Mouse (Mus musculus): ENCODE measurements around the gene Adamts15.

Gene Adamts15

GRCm38 (mm10) chr9:30921261-30922103, 770 bp downstream of the Adamts15 start:
- DNase-seq = no peak

GRCm38 (mm10) chr9:30920736-30921135, 1.5 kb downstream of the Adamts15 start:
- no peak for DNase-seq

GRCm38 (mm10) chr9:30919686-30920085, 2.6 kb downstream of the Adamts15 start:
- no peak for DNase-seq

- no peak for DNase-seq
These were observed 3.5 kb downstream of the Adamts15 start for GRCm38 (mm10) chr9:30918466-30919356.

GRCm38 (mm10) chr9:30916266-30916968, 5.8 kb downstream of the Adamts15 start:
- DNase-seq = no peak

GRCm38 (mm10) chr9:30914241-30914640, 8.0 kb downstream of the Adamts15 start:
- DNase-seq = no peak

GRCm38 (mm10) chr9:30913429-30913828, 8.8 kb downstream of the Adamts15 start:
- no peak for DNase-seq

- DNase-seq = no peak
These were observed 10.1 kb downstream of the Adamts15 start for GRCm38 (mm10) chr9:30912161-30912560.

GRCm38 (mm10) chr9:30910491-30910890, 11.8 kb downstream of the Adamts15 start:
- no peak for DNase-seq

GRCm38 (mm10) chr9:30908973-30909372, 13.3 kb downstream of the Adamts15 start:
- no peak for DNase-seq

GRCm38 (mm10) chr9:30908296-30908690, 14.0 kb downstream of the Adamts15 start:
- DNase-seq = no peak

- no peak for DNase-seq
These were observed 14.5 kb downstream of the Adamts15 start for GRCm38 (mm10) chr9:30907677-30908295.

GRCm38 (mm10) chr9:30906426-30906825, 15.8 kb downstream of the Adamts15 start:
- no peak for DNase-seq

GRCm38 (mm10) chr9:30905861-30906260, 16.4 kb downstream of the Adamts15 start:
- no peak for DNase-seq

GRCm38 (mm10) chr9:30903266-30903665, 19.0 kb downstream of the Adamts15 start:
- no peak for DNase-seq

GRCm38 (mm10) chr9:30902641-30903040, 19.6 kb downstream of the Adamts15 start:
- DNase-seq = no peak

GRCm38 (mm10) chr9:30902152-30902551, 20.1 kb downstream of the Adamts15 start:
- no peak for DNase-seq

- no peak for DNase-seq
These were observed 25.1 kb downstream of the Adamts15 start for GRCm38 (mm10) chr9:30897169-30897568.

GRCm38 (mm10) chr9:30896752-30897151, 25.5 kb downstream of the Adamts15 start:
- no peak for DNase-seq

- DNase-seq = no peak
These were observed 26.6 kb downstream of the Adamts15 start for GRCm38 (mm10) chr9:30895618-30896017.

GRCm38 (mm10) chr9:30886276-30886675, 36.0 kb downstream of the Adamts15 start:
- DNase-seq = no peak

GRCm38 (mm10) chr9:30880553-30880952, 41.7 kb downstream of the Adamts15 start:
- DNase-seq = no peak

- DNase-seq = no peak
These were observed 42.3 kb downstream of the Adamts15 start for GRCm38 (mm10) chr9:30879947-30880273.
